Mouse (Mus musculus) ovary, postnatal 14 days (tissue): ENCODE data around the gene Lrrc57.
A peak's percentile ranks its signal among the peaks of the same experiment; 100 is the strongest.

Source experiments
- DNase-seq: peaks from one replicate; pipeline ENCODE4 v3.0.0; 2022; ENCODE audit warnings: low spot score

The Lrrc57 gene

GRCm38 (mm10) chr2:120608830-120609723, at the start of gene Lrrc57, which contains the start of gene Haus2:
Gene Lrrc57, minus strand, starts transcription at chr2:120609520.
Gene Haus2, plus strand, starts transcription at chr2:120609383.
- DNase-seq, result peak; percentile 90

GRCm38 (mm10) chr2:120658486-120658885, 49.2 kb upstream of the Lrrc57 start:
- DNase-seq, result no peak

DNA sequence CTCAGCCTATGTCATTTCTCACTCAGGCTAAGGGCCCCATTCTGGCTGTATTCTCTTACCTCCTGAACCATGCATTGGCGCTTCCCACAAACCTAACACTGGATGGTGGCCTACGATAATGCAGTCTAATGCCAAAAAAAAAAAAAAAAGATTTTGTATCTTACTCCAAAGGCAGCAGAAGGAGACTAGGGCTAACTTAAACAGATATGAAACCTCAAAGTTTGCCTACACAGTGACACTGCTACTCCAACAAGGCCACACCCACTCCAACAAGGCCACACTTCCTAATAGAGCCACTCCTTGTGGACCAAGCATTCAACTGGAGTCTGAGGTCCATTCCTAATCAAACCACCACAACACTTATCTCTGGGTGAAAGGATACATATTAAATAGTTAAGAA, 47.4 kb upstream of the Lrrc57 start:
- no peak for DNase-seq

GRCm38 (mm10) chr2:120655905-120656304, 46.6 kb upstream of the Lrrc57 start:
- no peak for DNase-seq

- DNase-seq, result no peak
These were observed 45.4 kb upstream of the Lrrc57 start for GRCm38 (mm10) chr2:120654693-120655092.

DNA sequence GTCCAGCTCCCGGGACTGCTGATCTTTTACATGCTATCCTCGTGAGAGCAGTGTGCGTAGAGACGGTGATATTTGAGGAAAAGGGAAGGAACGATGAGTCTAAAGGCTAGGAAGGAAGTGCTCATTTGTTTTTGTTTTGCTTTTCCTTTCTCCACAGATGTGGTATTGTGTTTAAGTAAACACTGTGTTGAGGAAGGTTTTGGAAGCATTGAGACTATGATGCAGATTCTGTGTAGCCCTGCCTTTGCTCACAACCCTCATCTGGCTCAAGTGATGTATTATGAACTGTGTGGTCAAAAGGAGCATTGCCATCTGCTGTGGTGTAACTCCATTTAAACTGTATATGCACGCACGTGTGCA, 43.6 kb upstream of the Lrrc57 start:
- no peak for DNase-seq

DNA sequence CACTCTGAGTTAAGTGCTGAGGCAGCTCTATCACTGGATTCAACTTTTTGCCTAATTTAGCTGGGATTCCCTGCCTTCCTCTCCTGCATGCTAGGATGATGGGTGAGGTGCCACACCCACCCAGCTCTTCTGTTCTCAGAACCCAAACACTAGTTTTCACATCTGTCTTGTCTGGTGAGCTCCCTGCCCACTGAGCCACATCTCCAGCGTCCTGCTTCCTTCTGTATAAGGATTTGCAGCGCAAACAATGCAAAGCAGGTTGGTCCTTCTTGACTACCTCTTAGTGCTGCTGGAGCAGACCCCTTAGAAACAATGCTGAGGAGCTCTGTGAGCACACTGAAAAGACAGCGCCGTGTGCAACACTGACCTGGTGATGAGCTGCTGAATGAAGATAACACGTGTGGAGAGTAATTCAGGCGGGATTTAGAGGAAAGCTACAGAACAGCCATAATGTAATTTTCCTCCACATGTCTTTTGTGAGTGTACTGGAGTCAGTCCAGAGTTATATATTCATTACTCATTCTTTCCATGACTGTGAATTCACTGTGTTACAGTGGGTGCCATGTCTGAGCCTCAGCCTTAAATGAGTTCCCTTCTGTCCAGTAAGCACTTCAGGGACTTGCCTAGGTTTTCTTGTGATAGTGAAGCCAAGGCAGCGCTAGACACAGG, 43.1 kb upstream of the Lrrc57 start:
- DNase-seq, result no peak

GRCm38 (mm10) chr2:120646777-120647176, 37.5 kb upstream of the Lrrc57 start:
- no peak for DNase-seq

DNA sequence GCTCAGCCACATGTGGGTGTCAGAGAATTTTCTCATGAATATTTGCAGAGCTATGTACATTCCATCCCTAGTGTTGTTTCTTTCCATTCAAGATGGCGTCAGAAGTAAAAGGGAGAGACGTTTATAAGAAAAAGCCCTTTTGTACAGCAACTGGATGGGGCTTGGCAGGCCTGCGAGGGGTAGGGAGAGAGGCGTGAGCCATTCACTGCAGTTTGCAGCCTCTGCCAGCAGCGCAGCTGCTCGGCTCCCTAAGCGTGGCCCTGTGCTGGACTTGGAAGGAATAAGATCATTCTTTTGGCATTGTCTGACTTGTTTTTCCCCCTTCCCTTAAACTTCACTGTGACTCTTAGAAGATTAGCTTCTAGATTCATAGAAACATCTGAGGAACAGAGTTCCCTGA, 34.5 kb upstream of the Lrrc57 start:
- DNase-seq, result peak; percentile 48

DNA sequence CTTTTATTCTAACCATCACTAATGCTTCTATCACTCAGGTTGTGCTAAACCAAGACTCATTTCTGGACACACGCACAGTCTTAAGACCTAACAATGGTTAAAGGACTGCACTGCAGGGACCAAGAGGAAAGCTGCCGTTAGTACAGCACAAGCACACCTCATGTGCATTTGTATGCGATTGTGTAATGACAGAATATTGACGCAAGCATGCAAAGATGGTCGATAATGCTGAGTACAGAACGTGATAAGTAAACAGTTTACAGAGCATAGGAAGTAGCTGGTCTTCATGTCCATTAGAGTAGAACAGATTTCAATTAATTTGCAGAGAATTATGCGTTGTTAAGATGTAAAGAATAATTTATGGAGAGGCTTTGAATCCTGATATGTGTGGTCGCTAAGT, 31.5 kb upstream of the Lrrc57 start:
- no peak for DNase-seq

DNA sequence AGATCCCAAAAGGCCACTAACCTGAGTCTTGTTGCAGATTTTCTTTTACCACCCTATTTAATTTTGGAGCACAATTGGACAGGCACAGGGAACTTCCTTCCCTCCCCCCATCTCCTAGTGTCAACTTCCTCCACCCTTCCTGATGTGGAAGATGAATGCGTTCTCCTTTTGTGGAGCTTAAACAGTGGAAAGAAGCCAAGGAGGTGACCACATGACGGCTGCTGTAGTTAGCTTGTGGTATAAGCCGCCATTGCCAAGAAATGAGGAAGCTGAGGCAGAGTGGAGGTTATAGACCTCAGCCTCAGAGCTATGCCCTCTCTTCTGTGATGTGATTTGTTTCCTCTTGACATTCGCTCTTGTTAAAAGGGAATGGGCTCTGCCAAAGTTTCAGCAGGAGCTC, 22.6 kb upstream of the Lrrc57 start:
- no peak for DNase-seq

DNA sequence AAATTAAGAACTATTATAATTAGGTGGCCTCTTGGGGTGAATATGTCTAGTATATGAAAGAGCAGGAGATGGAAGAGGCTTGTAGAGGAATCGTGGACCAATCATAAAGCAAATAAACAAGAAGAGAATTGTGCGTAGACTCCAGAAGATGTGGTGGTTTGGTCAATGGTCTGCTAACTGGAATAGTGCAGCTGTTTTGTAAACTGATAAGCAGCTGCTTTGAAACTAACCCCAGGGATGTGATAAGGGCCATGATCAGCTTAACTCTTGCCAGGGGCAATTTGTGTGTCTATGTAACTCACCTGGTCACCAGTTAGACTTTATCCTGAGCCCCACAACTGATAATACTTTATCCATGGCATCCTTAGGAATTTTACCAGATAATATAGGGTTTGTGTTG, 22.2 kb upstream of the Lrrc57 start:
- DNase-seq, result no peak

- no peak for DNase-seq
These were observed 21.3 kb upstream of the Lrrc57 start for GRCm38 (mm10) chr2:120630655-120631054.

DNA sequence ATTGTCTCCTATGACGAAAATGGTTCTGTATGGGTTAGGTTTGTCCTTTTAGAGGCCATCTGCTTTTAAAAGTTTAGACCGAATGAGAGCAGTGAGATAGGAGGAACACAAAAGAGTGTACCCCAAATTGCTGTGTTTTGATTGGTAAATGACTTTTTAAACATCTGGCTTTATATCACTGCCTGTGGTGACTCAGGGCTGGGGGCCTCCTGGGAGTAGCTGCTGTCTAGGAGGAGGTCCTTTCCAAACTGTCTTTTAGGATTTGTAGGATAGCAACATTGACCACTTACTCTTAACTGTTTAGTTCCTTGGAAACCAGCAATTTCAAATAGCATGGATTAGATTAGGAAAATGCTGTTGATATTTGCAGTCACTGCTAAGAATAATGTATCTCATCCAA, 20.9 kb upstream of the Lrrc57 start:
- DNase-seq, result no peak

GRCm38 (mm10) chr2:120628886-120629735, 19.8 kb upstream of the Lrrc57 start, which contains the start of gene Stard9:
Gene Stard9, plus strand, starts transcription at chr2:120629121.
- DNase-seq, result peak; percentile 87

GRCm38 (mm10) chr2:120628076-120628865, 19.0 kb upstream of the Lrrc57 start:
- no peak for DNase-seq

- DNase-seq, result no peak
These were observed 13.6 kb upstream of the Lrrc57 start for GRCm38 (mm10) chr2:120622920-120623319.

DNA sequence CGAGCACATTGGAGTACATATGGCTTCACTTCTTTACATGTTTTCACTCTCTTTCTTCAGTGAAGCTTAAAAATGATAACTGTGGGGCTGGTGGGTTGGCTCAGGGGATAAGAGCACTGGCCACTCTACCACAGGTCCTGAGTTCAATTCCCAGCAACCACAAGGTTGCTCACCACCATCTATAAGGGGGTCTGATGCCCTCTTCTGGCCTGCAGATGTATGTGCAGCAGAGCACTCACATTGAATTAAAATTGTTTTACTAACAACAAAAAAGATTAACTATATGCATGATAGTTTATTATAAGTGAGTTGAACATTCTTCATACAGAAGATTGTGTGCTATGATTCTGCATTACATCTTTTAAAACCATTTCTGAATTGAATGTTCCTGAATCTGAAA, 10.2 kb upstream of the Lrrc57 start:
- no peak for DNase-seq

- DNase-seq, result no peak
These were observed 7.2 kb upstream of the Lrrc57 start for GRCm38 (mm10) chr2:120616279-120617163.

DNA sequence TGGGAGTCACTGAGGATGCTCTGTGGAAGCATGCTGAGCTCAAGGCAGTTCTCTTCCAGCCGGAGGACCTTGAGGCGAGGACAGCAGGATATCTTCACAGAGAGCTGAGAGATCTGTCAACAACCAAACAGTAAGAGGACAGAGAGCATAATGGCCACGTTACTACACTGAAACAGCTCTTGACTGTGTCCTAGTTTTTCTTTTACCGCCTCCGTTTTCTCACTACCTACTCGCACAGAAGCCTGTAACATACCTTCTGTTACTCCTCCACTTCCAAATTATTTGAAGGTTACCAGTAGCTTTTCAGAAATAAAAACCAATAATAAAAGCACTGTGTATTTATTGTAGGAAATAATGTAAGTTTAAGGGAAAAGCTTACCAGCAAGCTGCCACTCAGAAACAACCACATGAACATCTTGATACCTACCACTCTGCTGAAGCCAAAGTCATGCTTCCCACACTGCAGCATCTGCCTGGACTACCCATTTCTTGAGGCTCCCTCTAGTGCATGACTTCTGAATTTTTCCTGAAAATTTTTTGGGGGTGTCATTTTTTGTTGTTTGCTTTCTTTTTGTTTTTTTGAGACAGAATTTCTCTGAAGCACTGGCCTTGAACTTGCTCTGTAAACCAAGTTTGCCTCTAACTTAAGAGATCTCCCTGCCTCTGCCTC, 3.2 kb downstream of the Lrrc57 start:
- no peak for DNase-seq
